13 mouse cellular contexts compared by ENCODE assay signal in genomic region chr9:96731039-96731895, GRCm38 (mm10). TPM values are rescaled to one million over a fixed set of nuclear protein-coding genes. Genes with fewer than 3 reads are reported as not detected.
A peak's percentile ranks its signal among the peaks of the same experiment; 100 is the strongest.
DNase-seq lines count a peak whose midpoint lies in the region; ATAC-seq lines count a peak whose summit lies in the region.
"Had no signal": no experiment of that assay in that cellular context is flagged by ENCODE, and none has a peak within 500 bp of the region (broad histone marks: within the 10 kb centered on the region; RNA-seq: fewer than 3 reads in every experiment).

No protein-coding gene starts in this region.

- H3K27me3 ChIP-seq in heart, embryonic 12.5 days (replicated peaks), result no peaks in the 10 kb centered on the region
- peaks cover 28% of the 10 kb centered on the region for H3K27me3 ChIP-seq in forebrain, embryonic 10.5 days (ENCODE audit: poor library complexity, severe bottlenecking)
- H3K27me3 ChIP-seq in midbrain, embryonic 10.5 days (ENCODE audit: low read depth, poor library complexity, severe bottlenecking), result peaks cover 63% of the 10 kb centered on the region
- H3K27me3 ChIP-seq: stomach, embryonic 15.5 days had no signal

- no peak overlapping the region for H3K27ac ChIP-seq in heart, embryonic 12.5 days (ENCODE audit: poor library complexity, severe bottlenecking)
- peak overlapping the region; percentile 56 for H3K27ac ChIP-seq in forebrain, embryonic 10.5 days
- peak overlapping the region; percentile 68 for H3K27ac ChIP-seq in midbrain, embryonic 10.5 days (replicated peaks)
- H3K27ac ChIP-seq: kidney, postnatal 0 days; liver, embryonic 15.5 days; stomach, embryonic 15.5 days had no signal

- H3K4me1 ChIP-seq in heart, embryonic 12.5 days (replicated peaks), result peaks cover 67% of the 10 kb centered on the region
- H3K4me1 ChIP-seq in forebrain, embryonic 10.5 days, result peaks cover 76% of the 10 kb centered on the region
- peaks cover 43% of the 10 kb centered on the region for H3K4me1 ChIP-seq in midbrain, embryonic 10.5 days

- no peaks in the 10 kb centered on the region for H3K9me3 ChIP-seq in heart, embryonic 12.5 days (replicated peaks)
- no peaks in the 10 kb centered on the region for H3K9me3 ChIP-seq in forebrain, embryonic 10.5 days
- no peaks in the 10 kb centered on the region for H3K9me3 ChIP-seq in midbrain, embryonic 10.5 days (replicated peaks)
- H3K9me3 ChIP-seq: liver, embryonic 15.5 days; stomach, embryonic 15.5 days had no signal

- H3K9ac ChIP-seq in heart, embryonic 12.5 days, result no peak overlapping the region
- H3K9ac ChIP-seq: liver, embryonic 15.5 days; stomach, embryonic 15.5 days had no signal

- H3K4me2 ChIP-seq in heart, embryonic 12.5 days, result peak overlapping the region; percentile 44; the same call in 1 of the 2 replicates
- H3K4me2 ChIP-seq: liver, embryonic 15.5 days had no signal

- no peak for DNase-seq in heart, postnatal 36 days
- peak; percentile 84 for DNase-seq in A20 (ENCODE audit: low read depth, low spot score)
- DNase-seq in forebrain, embryonic 10.5 days (ENCODE audit: extremely low spot score, low spot score), result no peak
- DNase-seq in midbrain, embryonic 10.5 days (ENCODE audit: low spot score), result no peak
- no peak for DNase-seq in frontal cortex, postnatal 36 days (ENCODE audit: low spot score in 2 of 2)
- DNase-seq in spleen, adult 12 weeks (ENCODE audit: low spot score), result no peak
- DNase-seq in left cerebral cortex, postnatal 36 days (ENCODE audit: low spot score in 2 of 2), result no peak
- DNase-seq: adrenal gland, postnatal 10 days; heart, adult 2 months had no signal

- H3K36me3 ChIP-seq in heart, embryonic 12.5 days, result no peaks in the 10 kb centered on the region
- no peaks in the 10 kb centered on the region for H3K36me3 ChIP-seq in forebrain, embryonic 10.5 days (replicated peaks)
- H3K36me3 ChIP-seq in midbrain, embryonic 10.5 days, result no peaks in the 10 kb centered on the region
- H3K36me3 ChIP-seq: liver, embryonic 15.5 days; stomach, embryonic 15.5 days had no signal

- no peak overlapping the region for H3K4me3 ChIP-seq in heart, embryonic 12.5 days
- H3K4me3 ChIP-seq in forebrain, embryonic 10.5 days, result no peak overlapping the region
- H3K4me3 ChIP-seq in midbrain, embryonic 10.5 days, result 0 out of 2 replicates have a peak overlapping the region, but pooled peaks have one; percentile 30
- H3K4me3 ChIP-seq: heart, adult 2 months; liver, embryonic 15.5 days had no signal

- no peak for ATAC-seq in heart, embryonic 12.5 days (ENCODE audit: insufficient number of reproducible peaks, low FRiP score)

- WGBS in heart, embryonic 12.5 days, result 74% methylated on average over 19 of the region's 19 CpGs
- 77% methylated on average over 19 of the region's 19 CpGs for WGBS in forebrain, embryonic 10.5 days
- WGBS in midbrain, embryonic 10.5 days, result 73% methylated on average over 19 of the region's 19 CpGs

- intact Hi-C loops in heart, postnatal 36 days (cut with DNase I), result no loop called here
- intact Hi-C loops in left cerebral cortex, postnatal 36 days (cut with DNase I), result loop anchor here (2.0 kb wide), 1 partner anchor 28 kb away; no protein-coding TSS in a partner anchor

RNA-seq across cellular contexts. Expression of gene Zbtb38, which starts 21.4 kb away (rescaled TPM):
- 31.3 and 32.1 TPM in 2 replicates for polyA plus RNA-seq in heart, embryonic 12.5 days (2016; fragmentation: Nextera tagmentation; extraction: Ambion mirVana)
- 10 to 100 TPM; 39.1 to 39.8 TPM for total RNA-seq in heart, postnatal 36 days (2021)
- polyA plus RNA-seq in forebrain, embryonic 10.5 days (2016; fragmentation: Nextera tagmentation; extraction: Ambion mirVana), result 9.0 and 9.4 TPM in 2 replicates
- 8.1 and 10.6 TPM in 2 replicates for polyA plus RNA-seq in midbrain, embryonic 10.5 days (2016; fragmentation: Nextera tagmentation; extraction: Ambion mirVana)
- 10 to 100 TPM; 55.4 to 66.0 TPM for total RNA-seq in left cerebral cortex, postnatal 36 days (2021)
